Mouse (Mus musculus): ENCODE data around the gene Acap1.

GRCm38 (mm10) chr11:69878952-69879351 lies 16.4 kb downstream of the Acap1 start:
- TF ChIP-seq GATA1 (IDR thresholded peaks at IDR 0.05; ENCODE audit: borderline replicate concordance, low read length) (no peak), FLI1 (IDR thresholded peaks at IDR 0.05; ENCODE audit: low read length) (no peak)
